Mouse (Mus musculus) c-Kit-positive CD71-negative TER-119-negative erythroid progenitor cells, embryonic 14.5 days (primary cell): ENCODE measurements around the gene Rnase2b.
"Not testable (repeated sequence)": the region's sequence is repeated elsewhere in the genome, so short reads cannot be mapped to it uniquely, and the experiment has no call there.

Source experiments
- DNase-seq: peaks from one replicate; pipeline ENCODE4 v3.0.0-alpha.2; 2013; ENCODE audit warnings: low read depth

The Rnase2b gene

GRCm38 (mm10) chr14:51152249-51152870, 9.7 kb upstream of the Rnase2b start:
- no peak for DNase-seq

DNA sequence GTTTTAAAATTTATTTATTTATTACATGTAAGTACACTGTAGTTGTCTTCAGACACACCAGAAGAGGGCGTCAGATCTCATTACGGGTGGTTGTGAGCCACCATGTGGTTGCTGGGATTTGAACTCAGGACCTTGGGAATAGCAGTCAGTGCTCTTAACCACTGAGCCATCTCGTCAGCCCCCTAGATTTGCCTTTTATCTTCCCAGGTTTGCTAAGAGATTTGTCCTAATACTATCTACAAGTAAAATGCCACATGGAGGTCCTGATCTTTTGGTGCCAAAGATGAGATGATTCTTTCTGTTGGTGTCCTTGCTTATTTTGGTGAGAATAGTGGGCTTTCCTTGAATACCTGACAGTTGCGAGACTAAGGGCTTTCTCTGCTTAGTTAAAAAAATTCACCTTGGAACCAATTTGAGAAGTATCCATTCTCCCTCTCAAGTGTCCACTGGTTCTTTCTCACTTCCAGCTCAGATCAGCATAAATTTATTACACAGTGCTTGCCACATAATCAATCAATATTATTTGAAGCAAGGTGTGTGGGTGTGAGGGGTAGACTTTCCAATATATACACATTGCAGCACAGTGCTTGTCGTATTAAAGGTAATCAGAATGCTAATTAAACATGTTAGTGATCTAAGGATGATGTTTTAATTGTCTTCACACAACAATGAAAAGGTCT, 5.9 kb upstream of the Rnase2b start:
- DNase-seq: no peak

GRCm38 (mm10) chr14:51156736-51157068, 5.4 kb upstream of the Rnase2b start:
- no peak for DNase-seq

- DNase-seq: no peak
These were observed 5.0 kb upstream of the Rnase2b start for GRCm38 (mm10) chr14:51157072-51157471.

GRCm38 (mm10) chr14:51163323-51163722, 1.3 kb downstream of the Rnase2b start:
- DNase-seq: not testable (repeated sequence)

GRCm38 (mm10) chr14:51165435-51165834, 3.4 kb downstream of the Rnase2b start:
- no peak for DNase-seq

- no peak for DNase-seq
These were observed 4.0 kb downstream of the Rnase2b start for GRCm38 (mm10) chr14:51166068-51166467.

DNA sequence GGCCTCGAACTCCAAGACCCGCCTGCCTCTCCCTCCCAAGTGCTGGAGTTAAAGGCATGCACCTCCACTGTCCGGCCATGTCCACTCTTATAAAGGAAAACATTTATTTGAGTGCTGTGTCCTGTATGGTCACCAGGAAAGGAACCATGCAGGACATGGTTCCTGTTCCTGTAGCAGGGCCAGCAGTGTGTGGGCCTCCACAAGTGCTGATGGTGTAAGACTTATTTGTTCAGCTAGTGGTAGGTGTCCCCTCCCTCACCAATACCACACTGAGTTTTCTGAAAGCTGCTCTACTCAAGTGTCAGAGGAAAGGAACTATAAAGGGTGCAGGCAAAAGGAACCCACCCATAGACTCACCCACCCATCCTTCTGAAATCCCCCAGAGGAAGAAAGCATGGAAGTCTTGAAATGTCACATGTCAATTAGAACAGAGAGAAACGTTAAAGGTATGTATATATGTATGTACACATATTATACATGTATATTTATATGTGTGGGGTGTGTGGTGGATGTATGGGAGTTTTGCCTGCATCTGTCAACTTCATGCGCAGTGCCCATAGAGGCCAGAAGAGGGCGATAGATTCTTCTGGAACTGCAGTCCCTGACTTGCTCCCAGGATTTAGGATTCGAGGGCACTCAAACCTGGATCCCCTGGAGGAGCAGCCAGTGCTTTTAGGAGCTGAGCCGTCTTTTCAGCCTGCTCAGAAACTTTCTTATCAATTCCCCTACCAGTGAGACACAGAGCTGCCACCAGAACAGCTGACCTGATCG, 10.2 kb downstream of the Rnase2b start:
- not testable (repeated sequence) for DNase-seq

GRCm38 (mm10) chr14:51172947-51173346, 10.9 kb downstream of the Rnase2b start:
- DNase-seq: not testable (repeated sequence)

- no peak for DNase-seq
These were observed 11.8 kb downstream of the Rnase2b start for GRCm38 (mm10) chr14:51173843-51174242.

GRCm38 (mm10) chr14:51181051-51181450, 19.0 kb downstream of the Rnase2b start:
- not testable (repeated sequence) for DNase-seq

- no peak for DNase-seq
These were observed 33.6 kb downstream of the Rnase2b start for GRCm38 (mm10) chr14:51195681-51196080.

DNA sequence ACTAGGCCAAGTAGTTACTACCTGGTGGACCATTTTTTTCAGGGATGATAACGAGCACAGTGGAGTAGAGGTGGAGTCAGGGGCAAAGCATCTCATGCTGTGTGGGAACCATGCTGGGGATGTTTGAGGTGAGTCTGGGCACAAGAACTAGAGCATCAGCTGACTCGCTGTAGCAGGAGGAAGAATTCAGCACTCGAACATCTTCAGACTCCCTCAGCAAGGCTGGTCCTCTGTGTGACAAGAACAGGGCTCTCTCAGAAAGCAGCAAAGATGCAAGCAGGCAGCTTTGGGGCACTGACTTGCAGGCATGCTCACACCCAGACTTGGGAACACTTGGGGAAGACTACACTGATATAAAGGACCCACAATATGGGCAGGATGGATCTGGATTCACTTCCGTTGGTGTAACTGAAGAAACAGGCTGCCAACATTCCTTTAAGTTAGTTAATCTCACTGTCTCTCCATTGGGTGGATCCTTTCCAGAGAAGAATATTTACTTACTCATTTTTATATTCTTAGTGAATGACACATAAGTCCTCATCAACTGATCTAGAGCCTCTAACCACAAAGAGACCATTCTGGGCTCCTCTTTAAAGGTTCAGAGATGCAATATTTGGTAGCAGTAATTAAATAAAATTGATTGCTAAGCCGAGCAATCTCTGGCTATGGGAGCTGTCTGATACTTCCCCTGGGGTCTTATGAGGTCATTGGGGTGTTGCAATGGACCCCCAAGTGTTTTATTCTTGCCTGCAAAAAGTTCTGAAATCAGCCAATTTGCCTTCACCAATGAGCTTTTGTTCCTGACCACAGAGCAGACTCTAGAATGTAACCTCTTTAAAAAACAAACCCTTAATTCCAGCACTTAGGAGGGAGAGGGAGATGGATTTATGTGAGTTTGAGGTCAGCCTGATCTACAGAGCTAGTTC, 37.3 kb downstream of the Rnase2b start, which contains the start of gene Ang2:
Ang2 (minus strand) TSS at position 51 of the 926 bp plus-strand sequence.
- no peak for DNase-seq

- DNase-seq: no peak
These were observed 38.0 kb downstream of the Rnase2b start for GRCm38 (mm10) chr14:51200054-51200453.

GRCm38 (mm10) chr14:51200466-51200865, 38.4 kb downstream of the Rnase2b start:
- no peak for DNase-seq

GRCm38 (mm10) chr14:51203115-51203514, 41.1 kb downstream of the Rnase2b start, which contains the start of gene Ear14:
Ear14 (plus strand) TSS chr14:51203391.
- DNase-seq: no peak
